Mouse (Mus musculus) intestine, postnatal 0 days (tissue): ENCODE data around the gene Dync2li1. TPM values are rescaled to one million over a fixed set of nuclear protein-coding genes. Genes with fewer than 3 reads are reported as not detected.

Experiments
- ATAC-seq: fragments of 200-750 bp; cut with Nextera tagmentation; 2 replicates; pipeline ENCODE4 v1.8.0; 2017; ENCODE audit warnings: mild to moderate bottlenecking, moderate TSS enrichment, moderate library complexity
- H3K27ac ChIP-seq: fragments of 300-500 bp; sonication (generic); 2 replicates; pipeline ENCODE4 v1.5.1; 2014; ENCODE audit warnings: mild to moderate bottlenecking, low read depth, low read length, moderate library complexity
- H3K27me3 ChIP-seq: fragments of 300-500 bp; sonication (generic); replicated peaks from 2 replicates; pipeline ENCODE4 v1.6.1; 2014; ENCODE audit warnings: low read length, mixed read lengths; ENCODE audit not compliant: control insufficient read depth, insufficient read depth
- H3K36me3 ChIP-seq: fragments of 300-500 bp; sonication (generic); 2 replicates; pipeline ENCODE4 v1.6.1; 2014; ENCODE audit warnings: mild to moderate bottlenecking, moderate library complexity; ENCODE audit not compliant: control insufficient read depth, insufficient read depth
- H3K4me1 ChIP-seq: fragments of 300-500 bp; sonication (generic); replicated peaks from 2 replicates; pipeline ENCODE4 v1.6.1; 2014; ENCODE audit warnings: antibody characterized with exemption, low read length, mixed read lengths; ENCODE audit not compliant: control insufficient read depth, insufficient read depth
- H3K4me2 ChIP-seq: fragments of 300-500 bp; sonication (generic); replicated peaks from 2 replicates; pipeline ENCODE4 v1.6.1; 2014; ENCODE audit warnings: low read depth, mild to moderate bottlenecking, moderate library complexity
- H3K4me3 ChIP-seq: fragments of 300-500 bp; sonication (generic); 2 replicates; pipeline ENCODE4 v1.5.1; 2014; ENCODE audit warnings: low read depth, low read length
- H3K9ac ChIP-seq: fragments of 300-500 bp; sonication (generic); 2 replicates; pipeline ENCODE4 v1.6.1; 2014; ENCODE audit warnings: mild to moderate bottlenecking, low read depth, low read length
- H3K9me3 ChIP-seq: fragments of 300-500 bp; sonication (generic); 2 replicates; pipeline ENCODE4 v1.6.1; 2016; ENCODE audit warnings: mixed run types; ENCODE audit not compliant: control insufficient read depth
- CTCF ChIP-seq: sonication (generic); IDR thresholded peaks from 2 replicates; pipeline ENCODE4 v1.5.1; 2016; ENCODE audit warnings: low read depth, mild to moderate bottlenecking, control low read depth, antibody characterized with exemption, moderate library complexity
- WGBS: fragments of 180-500 bp; shearing (Covaris S2); extraction: QIAGEN DNeasy Blood & Tissue Kit; methylation state at CpG from one replicate; pipeline ENCODE4 v1.1.7; 2014; 5-methylcytosine and 5-hydroxymethylcytosine counted together
- polyA plus RNA-seq: library from polyadenylated mRNA; unstranded; fragments of >200 nt; fragmentation: Nextera tagmentation; extraction: Ambion mirVana; gene quantifications from 2 replicates; pipeline ENCODE4 v1.2.1, GENCODE M21; 2015

The Dync2li1 gene
- polyA plus RNA-seq, 1 experiment from 2014 or later, result 10.1 TPM

GRCm38 (mm10) chr17:84622873-84623272 lies 3.4 kb upstream of the Dync2li1 start:
- H3K9ac ChIP-seq, result no peak overlapping the region
- H3K27me3 ChIP-seq, result no peaks in the 10 kb centered on the region
- H3K9me3 ChIP-seq, result no peaks in the 10 kb centered on the region
- no peaks in the 10 kb centered on the region for H3K36me3 ChIP-seq
- no peak overlapping the region for H3K4me2 ChIP-seq
- 0 out of 2 replicates have a peak, but pooled peaks cover 3% of the 10 kb centered on the region for H3K4me1 ChIP-seq
- H3K27ac ChIP-seq, result no peak overlapping the region
- TF ChIP-seq CTCF, result no peak
- no peak for ATAC-seq
- no peak overlapping the region for H3K4me3 ChIP-seq
- 67% methylated on average over 2 of the region's 2 CpGs for WGBS

- 27% methylated on average over 9 of the region's 9 CpGs for WGBS
- Histone ChIP-seq H3K9me3 (no peaks in the 10 kb centered on the region), H3K27ac (no peak overlapping the region), H3K4me1 (0 out of 2 replicates have a peak, but pooled peaks cover 3% of the 10 kb centered on the region), H3K9ac (0 out of 2 replicates have a peak overlapping the region, but pooled peaks have one; percentile 40), H3K4me3 (peak overlapping the region; percentile 46), H3K27me3 (no peaks in the 10 kb centered on the region), H3K4me2 (peak overlapping the region; percentile 91), H3K36me3 (no peaks in the 10 kb centered on the region)
- peak; percentile 43; the same call in 1 of the 2 replicates for TF ChIP-seq CTCF
- peak; percentile 23; the same call in 1 of the 2 replicates for ATAC-seq
Observed at GRCm38 (mm10) chr17:84626857-84627305, 585 bp downstream of the Dync2li1 start.

GRCm38 (mm10) chr17:84627721-84628120 lies 1.4 kb downstream of the Dync2li1 start:
- Histone ChIP-seq H3K9ac (no peak overlapping the region), H3K4me3 (no peak overlapping the region), H3K4me1 (0 out of 2 replicates have a peak, but pooled peaks cover 3% of the 10 kb centered on the region), H3K36me3 (no peaks in the 10 kb centered on the region), H3K4me2 (no peak overlapping the region), H3K9me3 (no peaks in the 10 kb centered on the region), H3K27ac (no peak overlapping the region), H3K27me3 (no peaks in the 10 kb centered on the region)
- WGBS, result 82% methylated on average over 10 of the region's 10 CpGs
- no peak for TF ChIP-seq CTCF
- no peak for ATAC-seq

GRCm38 (mm10) chr17:84628611-84629010 lies 2.3 kb downstream of the Dync2li1 start:
- H3K9ac ChIP-seq, result no peak overlapping the region
- 84% methylated on average over 9 of the region's 9 CpGs for WGBS
- H3K4me2 ChIP-seq, result no peak overlapping the region
- TF ChIP-seq CTCF, result no peak
- 0 out of 2 replicates have a peak, but pooled peaks cover 3% of the 10 kb centered on the region for H3K4me1 ChIP-seq
- H3K36me3 ChIP-seq, result no peaks in the 10 kb centered on the region
- no peaks in the 10 kb centered on the region for H3K27me3 ChIP-seq
- no peaks in the 10 kb centered on the region for H3K9me3 ChIP-seq
- no peak overlapping the region for H3K4me3 ChIP-seq
- no peak for ATAC-seq
- H3K27ac ChIP-seq, result no peak overlapping the region

- WGBS, result 90% methylated on average over 6 of the region's 6 CpGs
- Histone ChIP-seq H3K27ac (no peak overlapping the region), H3K9me3 (no peaks in the 10 kb centered on the region), H3K4me1 (0 out of 2 replicates have a peak, but pooled peaks cover under 1% of the 10 kb centered on the region), H3K9ac (no peak overlapping the region), H3K36me3 (no peaks in the 10 kb centered on the region; the same call in 1 of the 2 replicates), H3K4me2 (no peak overlapping the region), H3K27me3 (no peaks in the 10 kb centered on the region), H3K4me3 (no peak overlapping the region)
- ATAC-seq, result no peak
- no peak for TF ChIP-seq CTCF
Observed at GRCm38 (mm10) chr17:84631836-84632235, 5.5 kb downstream of the Dync2li1 start.

- no peak for TF ChIP-seq CTCF
- Histone ChIP-seq H3K4me3 (no peak overlapping the region), H3K9me3 (no peaks in the 10 kb centered on the region), H3K4me1 (no peaks in the 10 kb centered on the region), H3K4me2 (no peak overlapping the region), H3K36me3 (no peaks in the 10 kb centered on the region; the same call in 1 of the 2 replicates), H3K27ac (no peak overlapping the region), H3K27me3 (no peaks in the 10 kb centered on the region), H3K9ac (no peak overlapping the region)
- 79% methylated on average over 13 of the region's 13 CpGs for WGBS
- no peak for ATAC-seq
Observed at GRCm38 (mm10) chr17:84633443-84633842, 7.1 kb downstream of the Dync2li1 start.

- no peaks in the 10 kb centered on the region; the same call in 1 of the 2 replicates for H3K36me3 ChIP-seq
- no peaks in the 10 kb centered on the region for H3K27me3 ChIP-seq
- 67% methylated on average over 8 of the region's 8 CpGs for WGBS
- H3K9ac ChIP-seq, result no peak overlapping the region
- H3K27ac ChIP-seq, result no peak overlapping the region
- no peak overlapping the region for H3K4me3 ChIP-seq
- no peaks in the 10 kb centered on the region for H3K4me1 ChIP-seq
- no peak overlapping the region for H3K4me2 ChIP-seq
- ATAC-seq, result no peak
- TF ChIP-seq CTCF, result no peak
- no peaks in the 10 kb centered on the region for H3K9me3 ChIP-seq
Observed at GRCm38 (mm10) chr17:84636328-84636727, 10.0 kb downstream of the Dync2li1 start.
